Mouse (Mus musculus): ENCODE data around the gene Foxn2. TPM values are rescaled to one million over a fixed set of nuclear protein-coding genes. Genes with fewer than 3 reads are reported as not detected.

Gene Foxn2
- polyA plus RNA-seq, 1 experiment from 2014 or later, result 10.4 TPM

DNA sequence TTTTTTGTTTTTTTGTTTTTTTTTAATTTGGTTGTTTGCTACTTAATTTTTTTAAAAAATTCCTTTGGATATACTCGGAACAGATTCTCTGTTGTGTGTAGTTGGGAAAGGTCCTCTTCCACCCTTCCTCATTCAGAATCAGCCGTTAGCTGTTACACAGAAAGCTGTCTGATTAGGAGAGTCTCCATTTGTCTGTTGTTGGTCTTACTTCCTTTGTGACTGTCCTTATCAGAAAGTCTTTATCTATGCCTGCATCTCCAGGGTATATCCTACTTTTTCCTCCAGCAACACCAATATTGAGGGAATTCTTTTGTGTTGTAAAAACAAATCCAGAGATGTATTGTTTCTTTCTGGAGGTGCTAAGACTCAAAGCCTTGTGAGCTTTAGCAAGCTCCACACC lies 40.6 kb downstream of the Foxn2 start:
- Histone ChIP-seq H3K4me1 (replicated peaks) (no peaks in the 10 kb centered on the region), H3K36me3 (peaks cover 4% of the 10 kb centered on the region; the same call in 1 of the 2 replicates), H3K9me3 (no peaks in the 10 kb centered on the region), H3K27ac (no peak overlapping the region), H3K4me3 (no peak overlapping the region), H3K4me2 (no peak overlapping the region), H3K9ac (no peak overlapping the region), H3K27me3 (no peaks in the 10 kb centered on the region)
- 87% methylated on average over 2 of the region's 2 CpGs for WGBS
- ATAC-seq (ENCODE audit: low FRiP score), result no peak

DNA sequence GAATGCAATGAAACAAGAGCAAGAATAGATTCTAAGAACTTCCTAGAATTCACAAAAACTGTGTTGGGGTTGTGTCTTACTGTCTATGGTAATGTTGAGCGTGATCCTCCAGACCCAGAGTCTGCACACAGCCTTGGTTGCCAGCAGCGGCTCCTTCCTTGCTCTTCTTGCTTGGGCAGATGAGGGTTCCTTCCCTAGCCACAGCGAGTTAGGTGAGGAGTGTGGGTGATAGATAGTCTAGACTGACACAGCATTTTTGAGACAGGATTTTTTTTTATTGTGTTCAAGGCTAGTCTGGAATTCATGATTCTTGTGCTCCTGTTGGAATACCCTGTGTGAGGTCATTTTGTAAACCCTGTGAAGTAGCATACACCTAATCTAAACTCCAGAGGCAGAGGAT lies 41.1 kb downstream of the Foxn2 start:
- Histone ChIP-seq H3K4me2 (no peak overlapping the region), H3K36me3 (peaks cover 8% of the 10 kb centered on the region), H3K4me3 (no peak overlapping the region), H3K27me3 (no peaks in the 10 kb centered on the region), H3K4me1 (replicated peaks) (no peaks in the 10 kb centered on the region), H3K9ac (no peak overlapping the region), H3K27ac (no peak overlapping the region), H3K9me3 (no peaks in the 10 kb centered on the region)
- 93% methylated on average over 3 of the region's 3 CpGs for WGBS
- ATAC-seq (ENCODE audit: low FRiP score), result no peak

DNA sequence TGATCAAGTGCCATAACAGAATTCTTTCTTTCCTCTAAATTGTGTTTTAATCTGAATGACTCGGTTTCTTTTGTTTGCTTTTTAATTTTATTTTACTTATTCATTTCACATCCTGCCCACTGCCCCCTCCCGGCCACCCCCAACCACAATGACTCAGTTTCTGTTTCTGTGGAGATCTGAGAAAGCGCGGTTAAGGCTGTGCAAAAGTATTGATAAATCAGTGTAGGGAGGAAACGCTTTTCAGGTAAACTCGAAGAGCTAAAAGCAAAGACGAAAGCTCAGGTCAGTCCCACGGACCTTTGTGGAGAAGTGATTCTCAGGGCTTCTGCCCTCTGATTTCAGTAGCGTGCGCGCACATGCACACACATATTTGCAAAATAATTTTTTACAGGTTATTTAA lies 44.0 kb downstream of the Foxn2 start:
- H3K27me3 ChIP-seq, result no peaks in the 10 kb centered on the region
- no peaks in the 10 kb centered on the region for H3K4me1 ChIP-seq (replicated peaks)
- no peak for ATAC-seq (ENCODE audit: low FRiP score)
- no peak overlapping the region for H3K9ac ChIP-seq
- H3K4me2 ChIP-seq, result no peak overlapping the region
- H3K36me3 ChIP-seq, result peaks cover 11% of the 10 kb centered on the region
- no peaks in the 10 kb centered on the region for H3K9me3 ChIP-seq
- H3K4me3 ChIP-seq, result no peak overlapping the region
- WGBS, result 96% methylated on average over 11 of the region's 11 CpGs
- H3K27ac ChIP-seq, result no peak overlapping the region

DNA sequence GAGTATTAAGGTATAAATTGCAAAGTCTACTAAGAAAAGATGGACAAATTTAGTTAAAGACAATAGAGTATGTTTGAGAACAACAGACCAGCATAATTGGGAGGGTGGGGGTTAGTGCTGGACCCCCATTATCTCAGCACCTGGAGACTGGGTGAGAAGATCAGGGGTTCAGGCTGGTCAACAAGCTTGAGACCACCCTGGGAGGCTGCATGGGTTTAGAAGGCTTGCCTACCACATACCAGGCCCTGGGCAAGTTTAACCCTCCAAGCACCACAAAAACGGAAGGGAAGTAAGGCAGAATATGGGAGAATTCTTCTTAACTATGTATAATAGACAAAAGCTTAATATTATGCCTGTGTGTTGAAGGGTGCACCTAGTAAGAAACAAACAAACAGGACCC lies 44.4 kb downstream of the Foxn2 start:
- 89% methylated on average over 1 of the region's 1 CpGs for WGBS
- Histone ChIP-seq H3K4me2 (no peak overlapping the region), H3K9ac (no peak overlapping the region), H3K27ac (no peak overlapping the region), H3K36me3 (peaks cover 11% of the 10 kb centered on the region), H3K9me3 (no peaks in the 10 kb centered on the region), H3K27me3 (no peaks in the 10 kb centered on the region), H3K4me1 (replicated peaks) (no peaks in the 10 kb centered on the region), H3K4me3 (no peak overlapping the region)
- no peak for ATAC-seq (ENCODE audit: low FRiP score)

DNA sequence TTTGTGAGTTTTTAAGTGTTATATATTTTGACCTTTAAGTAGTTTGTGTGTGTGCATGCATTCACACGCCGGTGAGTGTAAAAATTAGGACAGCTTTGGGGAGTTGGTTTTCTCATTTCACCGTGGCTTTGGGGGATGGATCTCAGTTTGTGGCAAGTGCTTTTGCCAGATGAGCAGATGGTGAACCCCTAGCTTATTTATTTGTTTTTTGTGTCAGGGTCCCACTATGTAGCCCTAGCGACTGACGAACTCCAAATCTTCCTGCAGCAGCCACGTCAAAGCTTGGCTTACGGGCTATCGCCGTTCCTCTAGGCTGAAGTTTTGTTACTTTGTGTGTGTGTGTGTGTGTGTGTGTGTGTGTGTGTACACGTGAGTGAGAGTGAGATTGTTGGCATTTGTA lies 50.0 kb downstream of the Foxn2 start:
- H3K36me3 ChIP-seq, result peaks cover 7% of the 10 kb centered on the region
- H3K9ac ChIP-seq, result no peak overlapping the region
- no peak overlapping the region for H3K27ac ChIP-seq
- H3K4me1 ChIP-seq (replicated peaks), result peaks cover 17% of the 10 kb centered on the region
- no peaks in the 10 kb centered on the region for H3K9me3 ChIP-seq
- H3K27me3 ChIP-seq, result no peaks in the 10 kb centered on the region
- WGBS, result 86% methylated on average over 10 of the region's 10 CpGs
- no peak overlapping the region for H3K4me3 ChIP-seq
- no peak for ATAC-seq (ENCODE audit: low FRiP score)
- H3K4me2 ChIP-seq, result no peak overlapping the region

DNA sequence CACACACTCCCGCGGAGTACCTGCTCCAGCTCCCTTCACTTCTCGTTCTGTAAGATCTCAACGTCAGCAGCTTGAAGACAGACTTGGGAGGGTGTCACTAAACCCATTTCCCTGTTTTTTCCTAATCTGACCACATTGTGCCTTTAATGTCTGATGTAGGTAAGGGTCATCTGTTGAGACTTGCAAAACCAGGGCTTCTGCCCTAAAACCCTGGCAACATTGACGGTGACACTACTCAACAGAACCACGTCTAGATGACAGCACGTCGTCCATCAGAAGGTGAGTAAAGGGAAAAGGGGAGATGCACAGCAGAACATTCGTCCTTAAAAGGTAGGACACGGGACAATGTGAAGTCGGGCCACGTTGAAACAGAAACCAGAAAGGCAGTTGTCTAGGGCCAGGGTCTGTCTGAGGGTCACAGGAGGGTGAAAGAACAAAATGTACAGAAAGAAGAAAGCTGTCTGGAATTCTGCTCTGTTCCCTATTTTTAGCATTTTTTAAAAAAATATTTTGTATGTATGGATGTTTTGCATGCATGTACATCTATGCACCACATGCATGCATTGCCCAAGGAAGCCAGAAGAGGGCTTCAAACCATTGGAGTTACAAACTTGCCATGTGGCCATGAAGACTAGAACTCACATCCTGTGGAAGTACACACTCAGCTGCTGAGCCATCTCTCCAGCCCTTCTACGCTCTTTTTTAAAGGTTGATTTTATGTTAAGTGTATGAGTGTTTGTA lies 51.0 kb downstream of the Foxn2 start:
- no peak overlapping the region for H3K27ac ChIP-seq
- no peaks in the 10 kb centered on the region for H3K27me3 ChIP-seq
- no peak for ATAC-seq (ENCODE audit: low FRiP score)
- H3K9ac ChIP-seq, result no peak overlapping the region
- 95% methylated on average over 13 of the region's 13 CpGs for WGBS
- H3K4me2 ChIP-seq, result no peak overlapping the region
- H3K36me3 ChIP-seq, result peaks cover 4% of the 10 kb centered on the region
- H3K4me1 ChIP-seq (replicated peaks), result peaks cover 17% of the 10 kb centered on the region
- no peaks in the 10 kb centered on the region for H3K9me3 ChIP-seq
- H3K4me3 ChIP-seq, result no peak overlapping the region

DNA sequence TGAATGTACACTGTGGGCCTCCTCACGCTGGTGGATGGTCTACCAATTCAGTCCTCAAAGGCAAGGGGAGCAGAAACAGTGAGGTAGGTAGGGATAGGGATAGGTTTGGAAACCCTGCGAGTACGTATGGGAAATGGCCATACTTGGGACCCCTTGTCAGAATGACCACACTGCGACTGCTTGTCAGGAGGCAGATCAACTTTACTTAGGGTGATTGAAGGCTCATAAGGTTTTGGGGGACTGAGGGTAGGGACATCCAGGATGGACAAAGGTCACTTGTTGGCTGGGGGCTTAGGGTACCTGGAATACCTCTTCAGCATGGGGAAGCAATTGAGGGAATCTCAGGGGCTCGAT lies 51.6 kb downstream of the Foxn2 start:
- no peaks in the 10 kb centered on the region for H3K27me3 ChIP-seq
- H3K4me1 ChIP-seq (replicated peaks), result peaks cover 17% of the 10 kb centered on the region
- no peak overlapping the region for H3K4me2 ChIP-seq
- H3K36me3 ChIP-seq, result no peaks in the 10 kb centered on the region
- no peak overlapping the region for H3K9ac ChIP-seq
- 96% methylated on average over 5 of the region's 5 CpGs for whole genome bisulfite sequencing
- no peak overlapping the region for H3K4me3 ChIP-seq
- no peaks in the 10 kb centered on the region for H3K9me3 ChIP-seq
- no peak for ATAC-seq (ENCODE audit: low FRiP score)
- H3K27ac ChIP-seq, result no peak overlapping the region

DNA sequence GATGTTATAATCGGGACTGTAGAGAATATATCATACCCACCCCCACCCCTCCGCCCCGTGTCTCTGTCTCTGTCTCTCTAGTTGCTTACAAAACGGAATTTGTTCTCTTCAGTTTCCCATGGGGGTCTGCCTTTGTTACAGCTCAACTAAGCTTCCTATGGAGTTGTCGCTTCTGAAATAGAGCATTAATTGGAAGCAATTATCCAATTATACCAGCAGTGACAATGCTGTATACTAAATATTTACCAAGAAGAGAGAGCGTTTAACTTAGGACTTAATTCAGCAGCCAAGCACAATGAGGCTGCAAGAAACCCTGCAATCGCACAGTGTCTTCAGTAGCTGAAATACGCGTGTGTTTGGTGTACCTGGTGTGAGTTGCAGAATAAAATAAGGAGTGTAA lies 53.0 kb downstream of the Foxn2 start:
- Histone ChIP-seq H3K9me3 (no peaks in the 10 kb centered on the region; the same call in 1 of the 2 replicates), H3K4me1 (replicated peaks) (peaks cover 17% of the 10 kb centered on the region), H3K27me3 (no peaks in the 10 kb centered on the region), H3K9ac (peak overlapping the region; percentile 65), H3K4me3 (no peak overlapping the region), H3K4me2 (peak overlapping the region; percentile 48; the same call in 1 of the 2 replicates), H3K27ac (peak overlapping the region; percentile 96), H3K36me3 (no peaks in the 10 kb centered on the region)
- 49% methylated on average over 9 of the region's 9 CpGs for WGBS
- ATAC-seq (ENCODE audit: low FRiP score), result no peak

DNA sequence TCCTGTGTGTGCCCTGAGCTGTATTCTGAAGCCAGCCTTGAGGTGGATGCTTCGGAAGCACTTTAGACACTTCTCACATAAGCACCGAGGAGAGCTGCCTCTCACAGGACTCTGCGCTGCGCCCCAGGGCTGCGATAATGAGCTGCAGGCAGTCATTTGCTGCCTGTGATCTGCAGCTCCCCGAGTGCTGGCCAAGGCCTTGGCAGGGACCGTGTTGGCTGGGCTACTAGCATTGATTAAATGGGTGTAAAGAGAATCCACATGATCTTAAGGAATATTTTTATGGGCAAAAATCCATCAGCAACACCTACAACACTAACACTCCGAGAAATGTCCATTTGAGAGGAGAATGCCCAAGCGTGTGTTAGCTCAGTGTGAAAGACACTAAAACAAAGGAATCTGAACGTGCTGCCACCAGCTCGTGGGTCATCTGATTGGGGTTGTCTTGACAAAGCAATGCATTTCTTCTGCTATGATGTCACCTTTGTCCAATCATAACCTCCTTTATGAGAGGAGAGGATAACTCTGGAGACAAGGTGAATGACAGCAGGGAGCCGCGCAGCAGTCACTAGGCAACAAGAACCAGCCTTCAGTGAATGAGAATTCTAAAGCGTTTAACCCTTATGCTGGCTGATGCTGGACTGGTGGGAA lies 53.7 kb downstream of the Foxn2 start:
- H3K9me3 ChIP-seq, result no peaks in the 10 kb centered on the region; the same call in 1 of the 2 replicates
- H3K27me3 ChIP-seq, result no peaks in the 10 kb centered on the region
- H3K4me2 ChIP-seq, result peak overlapping the region; percentile 48
- H3K4me1 ChIP-seq (replicated peaks), result peaks cover 17% of the 10 kb centered on the region
- H3K36me3 ChIP-seq, result no peaks in the 10 kb centered on the region
- H3K4me3 ChIP-seq, result no peak overlapping the region
- peak overlapping the region; percentile 96 for H3K27ac ChIP-seq
- ATAC-seq (ENCODE audit: low FRiP score), result peak; percentile 93
- H3K9ac ChIP-seq, result peak overlapping the region; percentile 65
- 14% methylated on average over 14 of the region's 14 CpGs for WGBS

DNA sequence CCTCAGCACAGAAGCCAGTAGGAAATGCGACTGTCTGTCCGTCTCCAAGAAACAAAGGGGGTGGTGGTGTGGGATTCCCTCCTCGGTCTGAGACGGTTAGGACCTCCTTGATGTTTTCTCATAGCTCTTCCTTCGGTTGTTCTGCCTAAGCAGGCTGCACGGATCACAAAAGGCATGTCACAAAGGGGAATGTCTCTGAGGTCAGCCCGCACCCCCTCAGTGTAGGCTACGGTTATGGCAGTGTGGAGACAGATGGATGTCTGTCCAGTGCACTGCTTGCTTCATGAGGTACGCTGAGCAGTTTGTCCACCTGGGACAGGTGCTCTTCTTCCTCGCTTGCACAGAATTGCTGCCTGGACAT lies 54.2 kb downstream of the Foxn2 start:
- Histone ChIP-seq H3K36me3 (no peaks in the 10 kb centered on the region), H3K4me2 (peak overlapping the region; percentile 48), H3K9ac (peak overlapping the region; percentile 64; the same call in 1 of the 2 replicates), H3K27ac (peak overlapping the region; percentile 96), H3K4me1 (replicated peaks) (peaks cover 17% of the 10 kb centered on the region), H3K4me3 (no peak overlapping the region; the same call in 1 of the 2 replicates), H3K27me3 (no peaks in the 10 kb centered on the region), H3K9me3 (no peaks in the 10 kb centered on the region; the same call in 1 of the 2 replicates)
- 23% methylated on average over 10 of the region's 10 CpGs for WGBS
- ATAC-seq (ENCODE audit: low FRiP score), result peak; percentile 66

DNA sequence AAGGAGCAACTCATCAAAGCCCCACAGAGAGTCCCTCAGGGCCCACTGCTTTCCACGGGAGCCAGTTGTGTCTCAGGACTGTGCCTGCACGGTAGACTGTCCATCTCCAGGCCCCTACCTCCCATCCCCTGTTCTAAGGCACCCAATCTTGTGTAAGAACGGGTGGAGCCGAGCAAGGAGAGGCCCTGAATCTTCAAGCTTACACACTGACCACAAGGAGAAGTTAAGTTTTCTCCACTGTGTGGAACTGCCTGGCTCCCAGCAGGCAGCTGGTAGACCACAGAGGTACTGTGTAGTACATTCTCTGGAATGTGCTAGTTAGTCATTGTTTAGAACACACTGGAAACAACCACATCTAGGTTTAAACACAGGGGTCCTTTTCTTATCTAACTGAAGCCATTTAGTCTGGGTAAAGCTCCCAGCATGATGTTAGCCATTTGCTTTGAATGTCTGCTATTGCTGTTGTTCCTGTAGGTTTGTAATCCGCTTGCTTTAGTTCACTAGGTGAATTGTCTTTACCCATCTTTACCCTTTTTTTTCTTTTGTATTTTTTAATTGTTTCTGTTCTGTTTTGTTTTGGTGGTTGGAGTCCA lies 57.7 kb downstream of the Foxn2 start:
- 82% methylated on average over 5 of the region's 5 CpGs for WGBS
- ATAC-seq (ENCODE audit: low FRiP score), result no peak
- Histone ChIP-seq H3K9me3 (no peaks in the 10 kb centered on the region; the same call in 1 of the 2 replicates), H3K27me3 (no peaks in the 10 kb centered on the region), H3K9ac (no peak overlapping the region), H3K4me1 (replicated peaks) (peaks cover 17% of the 10 kb centered on the region), H3K4me3 (no peak overlapping the region), H3K36me3 (no peaks in the 10 kb centered on the region), H3K27ac (no peak overlapping the region), H3K4me2 (no peak overlapping the region)

DNA sequence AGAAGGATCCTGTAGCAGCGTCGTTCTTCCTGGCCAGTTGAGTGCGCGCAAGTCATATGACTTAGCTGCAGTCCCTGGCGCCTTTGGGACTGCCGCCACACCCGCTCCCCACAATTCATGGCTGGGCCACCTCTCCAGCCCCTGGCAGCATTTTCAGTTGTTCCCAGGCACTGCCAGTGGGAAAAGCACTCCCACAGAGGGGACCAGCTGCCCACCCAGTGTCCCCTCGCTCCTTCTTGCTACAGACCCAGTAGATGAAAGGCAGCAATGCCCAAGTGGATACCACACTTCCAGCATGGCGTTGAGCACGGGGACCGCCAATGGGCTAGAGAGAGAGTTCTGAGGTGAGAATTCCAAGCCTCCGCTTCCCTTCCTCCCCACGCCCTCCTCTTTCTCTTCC lies 63.5 kb downstream of the Foxn2 start:
- peaks cover 13% of the 10 kb centered on the region for H3K4me1 ChIP-seq (replicated peaks)
- H3K4me2 ChIP-seq, result no peak overlapping the region
- 93% methylated on average over 13 of the region's 13 CpGs for WGBS
- ATAC-seq (ENCODE audit: low FRiP score), result no peak
- no peak overlapping the region for H3K27ac ChIP-seq
- H3K27me3 ChIP-seq, result 0 out of 2 replicates have a peak, but pooled peaks cover 2% of the 10 kb centered on the region
- H3K36me3 ChIP-seq, result no peaks in the 10 kb centered on the region
- no peak overlapping the region for H3K4me3 ChIP-seq
- no peak overlapping the region for H3K9ac ChIP-seq
- H3K9me3 ChIP-seq, result no peaks in the 10 kb centered on the region

Data from hindbrain, embryonic 13.5 days (tissue).